In genomic region chr2:128041066-128041750, GRCm38 (mm10) we compare ENCODE assay signal across 8 mouse cellular contexts.
DNase-seq lines count a peak whose midpoint lies in the region; ATAC-seq and TF ChIP-seq lines count a peak whose summit lies in the region.

No protein-coding gene starts in this region.

- H3K27ac ChIP-seq in layer of hippocampus, adult 2 months = no peak overlapping the region
- no peak overlapping the region for H3K27ac ChIP-seq in hindbrain, postnatal 0 days
- H3K27ac ChIP-seq in forebrain, embryonic 11.5 days (ENCODE audit: low read depth, low read length) = no peak overlapping the region

- H3K27me3 ChIP-seq in hindbrain, postnatal 0 days (ENCODE audit: insufficient read depth, low read length) = no peaks in the 10 kb centered on the region
- no peaks in the 10 kb centered on the region for H3K27me3 ChIP-seq in forebrain, embryonic 11.5 days (ENCODE audit: control insufficient read depth, insufficient read depth, low read length)

- H3K4me1 ChIP-seq in hindbrain, postnatal 0 days (ENCODE audit: insufficient read depth, low read length) = no peaks in the 10 kb centered on the region
- H3K4me1 ChIP-seq in forebrain, embryonic 11.5 days (replicated peaks; ENCODE audit: control insufficient read depth, insufficient read depth, low read length) = no peaks in the 10 kb centered on the region

- H3K4me3 ChIP-seq in layer of hippocampus, adult 2 months = no peak overlapping the region
- no peak overlapping the region for H3K4me3 ChIP-seq in hindbrain, postnatal 0 days (ENCODE audit: low read length)
- no peak overlapping the region for H3K4me3 ChIP-seq in forebrain, embryonic 11.5 days (ENCODE audit: low read depth, low read length)

- no peaks in the 10 kb centered on the region for H3K36me3 ChIP-seq in hindbrain, postnatal 0 days (ENCODE audit: insufficient read depth, low read length)
- H3K36me3 ChIP-seq in forebrain, embryonic 11.5 days (ENCODE audit: control insufficient read depth, insufficient read depth, low read length) = no peaks in the 10 kb centered on the region

- TF ChIP-seq CTCF in layer of hippocampus, adult 2 months (conservative IDR thresholded peaks at IDR 0.05) = no peak
- no peak for TF ChIP-seq CTCF in hindbrain, postnatal 0 days (IDR thresholded peaks at IDR 0.05; ENCODE audit: low read depth)

- 70% methylated on average over 12 of the region's 12 CpGs for whole genome bisulfite sequencing in hindbrain, postnatal 0 days
- 88% methylated on average over 12 of the region's 12 CpGs for WGBS in forebrain, embryonic 11.5 days

- H3K9ac ChIP-seq in hindbrain, postnatal 0 days (replicated peaks; ENCODE audit: low read length) = no peak overlapping the region
- H3K9ac ChIP-seq in forebrain, embryonic 11.5 days (ENCODE audit: low read length) = no peak overlapping the region

- ATAC-seq in erythroid progenitor cell, adult 5-6 weeks (replicated peaks; ENCODE audit: low FRiP score, poor library complexity, severe bottlenecking) = no peak
- ATAC-seq in hindbrain, postnatal 0 days = no peak
- no peak for ATAC-seq in forebrain, embryonic 11.5 days (replicated peaks; ENCODE audit: low FRiP score)

- peak; percentile 12 for DNase-seq in layer of hippocampus, adult 9-10 months (ENCODE audit: low spot score)
- DNase-seq in layer of hippocampus, adult 2 months (ENCODE audit: low spot score in 2 of 2) = no peak
- DNase-seq in B cell, adult 2 months = peak; percentile 50 to 56
- peak; percentile 48 for DNase-seq in T-cell, adult 2 months (ENCODE audit: low spot score)
- peak; percentile 4 to 23 for DNase-seq in layer of hippocampus, postnatal 14 days (ENCODE audit: low spot score in 2 of 2)
- DNase-seq in hindbrain, postnatal 0 days (ENCODE audit: low spot score) = no peak
- DNase-seq in forebrain, embryonic 11.5 days (ENCODE audit: low spot score) = no peak

- no peaks in the 10 kb centered on the region for H3K9me3 ChIP-seq in hindbrain, postnatal 0 days (ENCODE audit: low read length)
- no peaks in the 10 kb centered on the region for H3K9me3 ChIP-seq in forebrain, embryonic 11.5 days (ENCODE audit: control insufficient read depth, low read length)

- no peak overlapping the region for H3K4me2 ChIP-seq in hindbrain, postnatal 0 days (ENCODE audit: low read depth, low read length)
- no peak overlapping the region for H3K4me2 ChIP-seq in forebrain, embryonic 11.5 days (ENCODE audit: low read depth, low read length, severe bottlenecking)

Comparison
In these comparisons a context has a peak if more than half of its experiments do, and no peak if none do; other contexts are left out.
1. DNase-seq: peak in layer of hippocampus, adult 9-10 months (single experiment), B cell, adult 2 months (2 of 2), T-cell, adult 2 months (single experiment) and layer of hippocampus, postnatal 14 days (2 of 2); none in layer of hippocampus, adult 2 months (0 of 2), hindbrain, postnatal 0 days (single experiment) and forebrain, embryonic 11.5 days (single experiment).